Mouse (Mus musculus): ENCODE measurements at regions not wholly inside any gene's neighbourhood (a gene's known extent, or its start where the extent isn't known, plus 50 kb on each side); places are given as distances from the start of the nearest gene placed in this dataset.
A peak's percentile ranks its signal among the peaks of the same experiment; 100 is the strongest.

DNA sequence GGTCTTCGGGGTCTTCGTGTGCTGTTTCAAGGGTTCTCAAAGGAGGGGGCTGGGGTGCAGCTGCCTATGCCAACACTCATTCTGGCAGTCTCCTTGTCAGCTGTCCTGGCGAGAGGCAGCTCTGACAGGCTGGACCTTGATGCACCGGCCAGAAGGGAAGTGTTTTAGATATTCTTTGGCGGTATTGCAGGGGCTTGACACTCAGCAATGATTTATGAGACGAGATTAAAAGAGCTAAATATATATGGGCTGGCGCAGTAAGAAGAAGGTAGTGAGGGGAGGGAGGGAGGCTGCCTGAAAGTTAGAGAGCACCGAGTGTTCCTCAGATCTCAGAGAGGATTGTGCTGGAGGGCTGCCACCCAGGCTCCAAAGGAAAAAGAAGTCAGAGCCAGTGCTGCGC is 50.2 kb upstream of the Pdzd8 start:
- DNase-seq (ENCODE audit: low read depth): no peak

DNA sequence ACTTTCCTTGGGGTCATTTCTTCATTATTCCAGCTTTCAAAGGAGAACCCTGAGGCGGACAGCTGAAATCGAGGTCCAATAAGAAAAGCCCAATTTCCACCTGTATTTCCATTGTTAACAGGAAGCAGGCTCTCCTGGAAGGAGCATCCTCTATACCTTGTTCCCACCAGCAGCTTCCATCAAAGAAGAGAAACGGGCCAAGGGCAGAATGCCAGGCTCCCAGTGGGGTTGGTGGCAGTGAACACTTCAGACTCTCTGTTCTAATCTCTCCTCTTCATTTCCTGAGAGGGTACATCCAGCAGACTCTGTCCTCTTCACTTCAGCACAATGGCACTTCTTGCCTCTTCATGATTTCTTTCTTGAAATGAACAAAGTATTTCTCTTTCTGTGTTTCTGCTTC is 50.9 kb upstream of the Pdzd8 start:
- no peak for DNase-seq (ENCODE audit: low read depth)

DNA sequence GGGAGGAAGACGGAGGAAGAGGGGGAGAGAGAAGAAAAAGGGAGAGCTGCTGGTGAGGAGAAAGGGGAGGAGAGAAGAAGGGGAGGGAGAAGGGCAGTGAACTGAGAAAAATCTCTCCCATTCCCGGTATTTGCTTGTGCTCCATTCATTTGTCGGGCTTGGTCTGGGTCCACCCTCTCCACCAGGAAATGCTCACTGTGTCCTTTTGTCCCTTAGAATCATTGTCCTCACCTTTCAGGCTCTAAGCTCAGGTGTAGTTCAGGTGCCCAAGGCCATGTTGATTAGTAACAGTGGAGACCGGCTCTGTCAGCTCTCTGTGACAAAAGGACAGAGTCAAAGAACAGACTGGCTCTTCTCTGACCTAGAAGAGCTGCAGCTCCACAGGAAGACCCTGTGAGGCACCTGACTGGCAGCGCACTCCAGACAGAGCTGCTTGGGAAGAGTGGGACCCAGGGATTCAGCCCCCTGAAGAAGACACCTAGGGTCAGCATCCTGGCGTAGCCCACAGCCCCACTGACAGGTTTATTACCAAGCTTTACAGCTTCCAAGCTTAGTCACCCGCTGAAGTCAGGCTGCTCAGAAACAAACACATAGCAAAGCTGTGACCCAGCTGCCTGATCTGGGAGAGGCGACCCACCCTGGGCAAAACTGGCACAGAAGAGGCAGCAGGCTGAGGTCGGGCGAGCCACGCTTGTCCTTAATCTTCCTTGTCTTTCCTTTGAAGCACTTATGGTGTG is 54.4 kb upstream of the Pdzd8 start:
- no peak for DNase-seq (ENCODE audit: low read depth)

DNA sequence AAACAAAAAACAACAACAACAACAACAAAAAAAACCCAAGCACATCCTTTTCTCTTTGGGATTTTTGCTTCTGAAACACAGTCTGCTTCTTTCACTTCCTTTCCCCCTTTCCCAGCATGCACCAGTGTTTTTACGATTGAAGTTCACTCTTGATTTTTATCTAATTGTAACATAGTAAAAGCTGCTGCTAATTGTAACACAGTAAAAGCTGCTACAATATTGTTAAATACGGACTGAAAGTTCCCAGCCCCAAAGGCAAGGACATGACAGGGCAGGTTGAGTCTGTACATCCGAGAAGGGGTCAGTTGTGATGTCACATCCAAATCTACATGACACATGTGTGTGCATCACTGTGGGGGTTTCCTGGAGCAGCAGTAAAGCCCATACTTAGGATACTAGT is 55.7 kb upstream of the Pdzd8 start:
- no peak for DNase-seq (ENCODE audit: low read depth)

DNA sequence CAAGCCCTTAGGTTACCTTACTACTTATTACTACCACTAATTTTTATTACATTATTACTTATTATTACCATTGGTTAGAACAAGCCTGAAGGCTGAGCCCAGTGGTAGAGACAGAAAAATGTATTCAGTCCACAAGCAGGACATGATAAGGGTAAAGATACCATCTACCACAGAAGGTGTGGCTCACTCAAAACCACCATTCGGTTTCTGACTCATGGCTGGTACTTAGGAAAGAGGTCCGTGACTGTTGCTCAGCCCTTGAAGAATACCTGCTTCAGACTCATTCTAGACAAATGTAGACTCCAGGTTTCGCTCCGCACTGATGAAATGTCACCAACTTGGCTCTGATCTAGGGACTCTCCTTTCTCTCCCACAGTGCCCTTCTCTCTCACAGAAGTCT is 56.1 kb upstream of the Emx2 start:
- peak; percentile 78 for DNase-seq (ENCODE audit: low read depth)

DNA sequence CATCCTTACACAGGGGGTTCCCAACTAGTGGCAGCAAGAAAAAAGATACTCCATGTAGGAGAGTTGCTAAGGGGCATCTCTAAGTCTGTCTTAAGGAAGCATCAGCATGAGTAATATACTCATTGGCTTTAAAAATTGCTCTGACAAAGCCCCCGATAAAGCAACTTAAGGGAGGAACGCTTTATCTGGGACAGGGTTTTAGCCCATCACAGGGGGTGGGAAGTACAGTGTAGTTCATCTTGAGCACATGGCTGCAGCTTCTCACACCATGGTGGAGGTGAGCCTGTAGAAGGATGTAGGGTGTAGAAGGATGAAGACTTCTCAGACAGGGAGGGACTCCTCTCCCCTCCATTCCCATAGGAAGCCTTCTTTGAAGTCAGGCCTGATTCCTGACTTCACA is 54.1 kb upstream of the Emx2 start:
- no peak for DNase-seq (ENCODE audit: low read depth)

DNA sequence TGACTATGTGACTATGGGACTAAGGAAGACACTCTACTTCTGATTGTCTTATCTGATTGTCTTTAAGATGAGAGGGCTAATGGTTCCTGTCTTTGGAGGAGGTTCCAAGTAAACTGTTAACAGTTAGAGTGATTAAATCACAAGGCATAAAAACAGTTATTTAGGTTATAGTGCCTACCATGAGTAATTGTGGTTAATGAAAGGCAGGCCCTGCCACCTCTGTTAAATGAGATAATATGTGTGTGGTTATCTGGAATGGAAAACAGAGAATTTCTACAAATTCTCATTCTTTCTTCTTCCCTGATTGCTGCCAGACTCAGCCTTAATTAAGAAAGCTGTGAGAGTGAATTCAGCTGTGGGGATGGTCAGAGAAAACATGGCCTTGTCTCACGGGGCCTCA is 53.4 kb upstream of the Emx2 start:
- peak; percentile 63 for DNase-seq (ENCODE audit: low read depth)

DNA sequence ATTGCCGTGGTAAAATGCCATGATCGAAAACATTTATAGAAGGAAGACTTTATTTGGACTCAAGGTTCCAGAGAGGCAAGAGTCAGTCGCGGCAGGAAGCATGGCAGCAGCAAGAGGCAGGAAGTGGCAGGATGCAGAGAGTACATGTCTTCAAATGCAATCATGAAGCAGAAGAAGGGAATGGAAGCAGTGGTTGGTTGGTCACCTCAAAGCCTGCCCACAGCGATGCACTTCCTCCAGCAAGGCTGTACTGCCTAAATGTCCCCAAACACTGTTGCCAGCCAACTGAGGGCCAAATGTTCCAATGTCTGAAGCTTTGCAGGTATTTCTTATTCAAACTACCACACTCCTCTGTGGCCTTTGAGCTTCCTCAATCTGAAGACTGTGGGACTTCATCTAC is 52.6 kb upstream of the Emx2 start:
- DNase-seq (ENCODE audit: low read depth): peak; percentile 50

DNA sequence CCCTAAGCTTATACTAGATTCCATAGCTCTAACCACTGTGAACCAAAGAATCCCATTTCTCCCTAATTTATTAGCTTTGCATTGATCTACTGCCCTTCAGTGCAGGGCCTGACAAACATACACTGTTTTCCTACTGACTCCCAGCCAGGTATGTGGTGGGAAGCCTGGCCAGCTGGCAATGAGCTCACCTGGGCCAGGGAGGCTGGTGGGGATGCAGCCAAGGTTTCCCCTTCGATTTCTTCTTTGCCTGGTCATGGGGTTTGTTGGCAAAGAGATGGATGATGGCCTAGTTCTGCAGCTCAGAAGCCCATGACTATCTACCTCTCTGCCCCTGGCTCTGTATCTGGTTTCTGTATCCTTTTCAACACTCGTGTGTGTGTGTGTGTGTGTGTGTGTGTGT is 50.1 kb upstream of the Emx2 start:
- no peak for DNase-seq (ENCODE audit: low read depth)

All from 416B (cell line).